Mouse (Mus musculus): ENCODE measurements around the gene Mpst. TPM values are rescaled to one million over a fixed set of nuclear protein-coding genes. Genes with fewer than 3 reads are reported as not detected.

The Mpst gene
- polyA plus RNA-seq, 1 experiment from 2014 or later: 5.9 TPM

Other genes starting within 250 kb of the Mpst start
- 137 and 165 TPM in 2 replicates for gene Ift27, start 232.3 kb upstream of the Mpst start, polyA plus RNA-seq (2014; fragmentation: Nextera tagmentation; extraction: Ambion mirVana)
- gene Pvalb, start 200.0 kb upstream of the Mpst start, polyA plus RNA-seq (2014; fragmentation: Nextera tagmentation; extraction: Ambion mirVana): 0.19 and 1.3 TPM in 2 replicates
- gene Ncf4, start 161.6 kb upstream of the Mpst start, polyA plus RNA-seq (2014; fragmentation: Nextera tagmentation; extraction: Ambion mirVana): 1.1 TPM in 2 replicates
- not detected in 2 replicates for gene Csf2rb2, start 100.7 kb upstream of the Mpst start, polyA plus RNA-seq (2014; fragmentation: Nextera tagmentation; extraction: Ambion mirVana)
- 0.44 and 0.74 TPM in 2 replicates for gene Csf2rb, start 80.7 kb upstream of the Mpst start, polyA plus RNA-seq (2014; fragmentation: Nextera tagmentation; extraction: Ambion mirVana)
- not detected in 2 replicates for gene Tex33, start 10.5 kb upstream of the Mpst start, polyA plus RNA-seq (2014; fragmentation: Nextera tagmentation; extraction: Ambion mirVana)
- gene Tst, start 509 bp upstream of the Mpst start, polyA plus RNA-seq (2014; fragmentation: Nextera tagmentation; extraction: Ambion mirVana): 27.0 and 27.4 TPM in 2 replicates
- 110 and 113 TPM in 2 replicates for gene Kctd17, start 22.1 kb downstream of the Mpst start, polyA plus RNA-seq (2014; fragmentation: Nextera tagmentation; extraction: Ambion mirVana)
- gene Tmprss6, start 62.2 kb downstream of the Mpst start, polyA plus RNA-seq (2014; fragmentation: Nextera tagmentation; extraction: Ambion mirVana): 0.20 and 0.47 TPM in 2 replicates
- 0.05 TPM in 1 of 2 replicates, not detected in the other for gene Il2rb, start 88.9 kb downstream of the Mpst start, polyA plus RNA-seq (2014; fragmentation: Nextera tagmentation; extraction: Ambion mirVana)
- 7.8 and 8.6 TPM in 2 replicates for gene C1qtnf6, start 125.0 kb downstream of the Mpst start, polyA plus RNA-seq (2014; fragmentation: Nextera tagmentation; extraction: Ambion mirVana)
- 0.64 and 0.91 TPM in 2 replicates for gene Sstr3, start 138.3 kb downstream of the Mpst start, polyA plus RNA-seq (2014; fragmentation: Nextera tagmentation; extraction: Ambion mirVana)
- 3.5 and 5.9 TPM in 2 replicates for gene Rac2, start 166.4 kb downstream of the Mpst start, polyA plus RNA-seq (2014; fragmentation: Nextera tagmentation; extraction: Ambion mirVana)
- gene Cyth4, start 190.6 kb downstream of the Mpst start, polyA plus RNA-seq (2014; fragmentation: Nextera tagmentation; extraction: Ambion mirVana): 2.4 and 2.7 TPM in 2 replicates